Mouse (Mus musculus): ENCODE measurements around the gene Znfx1. TPM values are rescaled to one million over a fixed set of nuclear protein-coding genes. Genes with fewer than 3 reads are reported as not detected.
"Not testable (repeated sequence)": the region's sequence is repeated elsewhere in the genome, so short reads cannot be mapped to it uniquely, and the experiment has no call there.

Gene Znfx1
- polyA plus RNA-seq, 1 experiment: 16.8 TPM

GRCm38 (mm10) chr2:167009483-167009882 lies 53.3 kb downstream of the Znfx1 start:
- no peak for TF ChIP-seq POLR2A (IDR thresholded peaks at IDR 0.05; ENCODE audit: borderline replicate concordance, extremely low read depth, insufficient read depth, insufficient read length, poor library complexity, severe bottlenecking)
- TF ChIP-seq CTCF (IDR thresholded peaks at IDR 0.05; ENCODE audit: borderline replicate concordance, extremely low read depth, insufficient read depth, insufficient read length): no peak
- DNase-seq (ENCODE audit: low read depth): no peak

- DNase-seq (ENCODE audit: low read depth): not testable (repeated sequence)
Observed at GRCm38 (mm10) chr2:167007565-167007964, 55.2 kb downstream of the Znfx1 start.

DNA sequence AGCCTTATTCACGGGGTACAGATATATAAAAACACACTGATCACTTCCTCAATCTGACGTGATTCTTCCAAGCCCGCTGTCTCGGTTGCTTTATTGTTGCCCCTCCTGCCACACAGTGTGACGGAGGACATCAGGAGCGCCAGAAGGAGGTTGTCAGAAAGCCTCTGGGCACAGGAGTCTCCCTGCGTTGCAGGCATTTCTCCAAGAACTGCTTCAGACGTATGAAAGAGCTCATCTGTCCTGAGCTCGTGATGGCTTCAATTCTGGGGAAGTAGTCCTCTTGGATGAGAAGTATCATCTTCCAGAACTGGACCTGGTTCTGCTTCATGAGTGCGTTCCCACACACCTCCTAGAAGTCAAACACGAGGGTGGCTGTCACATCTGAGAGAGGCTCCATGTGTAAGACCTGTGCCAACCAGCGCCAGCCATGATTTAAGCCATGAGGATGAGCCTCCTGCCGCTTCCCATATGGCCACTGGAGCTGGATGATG lies 55.8 kb downstream of the Znfx1 start:
- peak; percentile 3 for DNase-seq (ENCODE audit: low read depth)
- TF ChIP-seq CTCF (IDR thresholded peaks at IDR 0.05; ENCODE audit: borderline replicate concordance, extremely low read depth, insufficient read depth, insufficient read length) (no peak), POLR2A (IDR thresholded peaks at IDR 0.05; ENCODE audit: borderline replicate concordance, extremely low read depth, insufficient read depth, insufficient read length, poor library complexity, severe bottlenecking) (no peak)

DNA sequence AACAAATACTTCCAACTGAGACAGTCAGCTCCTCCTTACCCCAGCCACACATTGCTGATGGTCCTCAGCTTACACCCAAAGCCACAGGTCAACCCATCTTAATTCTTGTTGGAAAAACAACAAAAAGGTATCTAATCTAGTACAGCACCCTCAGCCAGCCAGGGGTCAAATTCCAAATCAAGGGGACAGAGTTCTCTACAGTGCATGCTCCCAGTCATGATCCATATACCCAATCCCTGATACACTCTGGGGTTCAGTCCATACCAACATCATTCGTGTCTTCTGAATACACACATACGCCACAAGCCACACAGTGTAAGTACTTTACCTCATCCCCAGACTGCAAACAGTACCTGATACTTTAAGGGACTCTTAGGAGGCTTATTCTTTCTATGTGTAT lies 56.5 kb downstream of the Znfx1 start:
- no peak for DNase-seq (ENCODE audit: low read depth)
- TF ChIP-seq CTCF (IDR thresholded peaks at IDR 0.05; ENCODE audit: borderline replicate concordance, extremely low read depth, insufficient read depth, insufficient read length) (no peak), POLR2A (IDR thresholded peaks at IDR 0.05; ENCODE audit: borderline replicate concordance, extremely low read depth, insufficient read depth, insufficient read length, poor library complexity, severe bottlenecking) (no peak)

DNA sequence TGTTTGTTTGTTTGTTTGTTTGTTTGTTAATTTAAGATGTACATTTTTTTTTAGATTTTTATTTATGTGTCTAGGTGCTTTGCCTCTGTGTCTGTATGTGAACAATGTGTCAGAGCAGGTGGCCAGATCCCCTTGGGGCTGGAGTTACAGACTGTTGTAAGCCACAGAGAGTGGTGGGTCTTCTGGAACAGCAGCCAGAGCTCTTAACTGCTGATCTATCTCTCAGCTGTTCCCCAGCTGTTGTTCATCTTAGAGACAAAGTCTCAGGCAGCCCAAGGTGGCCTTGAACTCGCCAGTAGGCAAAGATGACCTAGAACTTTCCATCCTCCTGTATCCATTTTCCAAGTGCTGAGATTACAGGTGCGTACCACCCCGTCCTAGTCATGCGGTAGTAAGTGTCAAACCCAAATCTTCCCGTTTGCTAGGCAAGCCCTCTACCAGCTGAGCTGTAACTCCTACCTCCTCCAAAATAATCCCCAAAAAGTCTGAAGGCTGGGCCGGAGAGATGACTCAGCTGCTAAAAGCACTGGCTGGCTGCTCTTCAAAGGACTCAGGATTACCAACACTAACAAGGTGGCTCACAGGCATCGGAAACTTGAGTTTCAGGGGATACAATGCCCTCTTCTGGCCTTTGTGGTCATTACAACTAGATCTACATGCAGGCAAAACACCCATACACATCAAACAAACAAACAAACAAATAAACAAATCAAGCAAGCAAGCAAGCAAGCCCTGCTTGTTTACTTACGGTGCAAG lies 58.5 kb downstream of the Znfx1 start:
- TF ChIP-seq POLR2A (IDR thresholded peaks at IDR 0.05; ENCODE audit: borderline replicate concordance, extremely low read depth, insufficient read depth, insufficient read length, poor library complexity, severe bottlenecking) (no peak), CTCF (IDR thresholded peaks at IDR 0.05; ENCODE audit: borderline replicate concordance, extremely low read depth, insufficient read depth, insufficient read length) (peak; percentile 70; the same call in 1 of the 2 replicates)
- peak; percentile 89 for DNase-seq (ENCODE audit: low read depth)

DNA sequence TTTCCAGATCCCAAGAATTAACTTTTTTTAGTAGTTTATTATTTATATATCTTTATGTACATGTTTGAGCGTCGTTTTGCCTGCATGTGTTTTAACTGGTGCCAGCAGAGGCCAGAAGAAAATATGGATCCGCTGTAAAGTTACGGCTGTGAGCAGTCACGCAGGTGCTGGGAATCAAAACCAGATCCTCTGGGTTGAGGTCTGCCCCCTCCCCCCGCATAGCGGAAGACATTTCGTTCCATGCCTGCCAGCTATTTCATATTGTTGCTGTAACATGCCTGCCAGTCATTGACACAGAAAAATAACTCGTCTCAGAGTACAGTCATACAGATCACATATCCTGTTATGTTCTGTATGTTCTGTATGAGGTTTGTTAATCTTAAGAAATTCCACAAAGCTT lies 61.3 kb downstream of the Znfx1 start:
- no peak for DNase-seq (ENCODE audit: low read depth)
- TF ChIP-seq POLR2A (IDR thresholded peaks at IDR 0.05; ENCODE audit: borderline replicate concordance, extremely low read depth, insufficient read depth, insufficient read length, poor library complexity, severe bottlenecking): no peak
- no peak for TF ChIP-seq CTCF (IDR thresholded peaks at IDR 0.05; ENCODE audit: borderline replicate concordance, extremely low read depth, insufficient read depth, insufficient read length)

DNA sequence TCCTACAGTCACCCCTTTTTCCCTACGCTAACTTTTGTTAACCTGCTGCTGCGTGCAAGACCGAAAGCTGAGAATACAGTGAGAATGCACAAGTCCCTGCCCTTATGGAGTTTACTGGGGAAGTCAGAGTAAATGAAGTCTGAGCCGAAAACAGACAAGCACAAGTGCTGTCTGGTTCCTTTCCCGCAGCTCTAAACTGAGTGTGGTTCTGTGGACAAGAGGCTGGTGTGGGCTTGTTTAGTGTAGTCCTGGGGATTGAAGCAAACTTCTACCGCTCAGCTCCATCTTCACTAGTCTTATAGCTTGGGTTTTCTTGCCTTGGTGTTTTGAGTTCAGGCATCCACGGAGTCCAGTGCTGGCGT lies 66.3 kb downstream of the Znfx1 start:
- DNase-seq (ENCODE audit: low read depth): no peak
- no peak for TF ChIP-seq POLR2A (IDR thresholded peaks at IDR 0.05; ENCODE audit: borderline replicate concordance, extremely low read depth, insufficient read depth, insufficient read length, poor library complexity, severe bottlenecking)

DNA sequence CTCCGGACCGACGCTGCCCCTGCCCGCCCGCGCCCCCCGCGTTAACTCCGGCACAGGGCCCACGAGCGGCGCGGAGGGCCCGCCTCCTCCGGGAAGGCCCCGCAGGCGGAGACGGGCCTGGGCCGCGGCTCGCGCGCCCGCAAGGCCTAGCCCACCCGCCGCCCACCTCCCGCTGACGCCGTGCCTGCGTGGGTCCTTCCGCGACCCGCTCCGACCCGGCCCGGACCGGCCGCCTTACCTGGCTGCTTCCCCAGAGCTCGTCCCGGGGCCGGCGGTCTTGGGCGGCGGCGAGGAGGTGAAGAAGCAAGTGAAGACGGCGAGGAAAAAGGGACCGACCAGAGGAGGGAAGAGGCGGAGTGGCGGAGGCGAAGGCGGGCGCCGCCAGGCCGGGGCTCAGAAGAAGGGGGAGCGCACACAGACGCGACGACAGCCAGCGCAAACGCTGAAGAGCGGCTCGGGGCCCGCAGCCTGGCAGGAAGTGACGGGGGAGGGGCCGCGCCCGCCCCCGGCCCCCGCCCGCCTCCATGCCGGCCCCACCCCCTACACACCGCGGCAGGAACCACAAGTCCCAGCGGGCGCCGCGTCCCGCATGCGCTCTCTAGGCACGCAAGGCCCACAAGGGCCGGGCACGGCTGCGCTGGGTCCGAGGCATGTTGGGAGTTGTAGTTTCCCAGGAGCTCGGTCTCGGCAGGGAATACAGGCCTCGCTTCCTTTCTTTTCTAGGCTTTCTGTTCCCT lies 66.9 kb downstream of the Znfx1 start, which contains the start of gene Stau1:
TSS of gene Stau1 (minus strand) at position 504 of the 737 bp plus-strand sequence.
- TF ChIP-seq CTCF (IDR thresholded peaks at IDR 0.05; ENCODE audit: borderline replicate concordance, extremely low read depth, insufficient read depth, insufficient read length) (no peak), POLR2A (IDR thresholded peaks at IDR 0.05; ENCODE audit: borderline replicate concordance, extremely low read depth, insufficient read depth, insufficient read length, poor library complexity, severe bottlenecking) (peak; percentile 62)

GRCm38 (mm10) chr2:166995021-166995795 lies 67.6 kb downstream of the Znfx1 start:
- no peak for TF ChIP-seq CTCF (IDR thresholded peaks at IDR 0.05; ENCODE audit: borderline replicate concordance, extremely low read depth, insufficient read depth, insufficient read length)
- TF ChIP-seq POLR2A (IDR thresholded peaks at IDR 0.05; ENCODE audit: borderline replicate concordance, extremely low read depth, insufficient read depth, insufficient read length, poor library complexity, severe bottlenecking): no peak
- DNase-seq (ENCODE audit: low read depth): peak; percentile 66

More for the DNA sequence above, 66.9 kb downstream of the Znfx1 start, which contains the start of gene Stau1:
- DNase-seq (ENCODE audit: low read depth): peak; percentile 99

DNA sequence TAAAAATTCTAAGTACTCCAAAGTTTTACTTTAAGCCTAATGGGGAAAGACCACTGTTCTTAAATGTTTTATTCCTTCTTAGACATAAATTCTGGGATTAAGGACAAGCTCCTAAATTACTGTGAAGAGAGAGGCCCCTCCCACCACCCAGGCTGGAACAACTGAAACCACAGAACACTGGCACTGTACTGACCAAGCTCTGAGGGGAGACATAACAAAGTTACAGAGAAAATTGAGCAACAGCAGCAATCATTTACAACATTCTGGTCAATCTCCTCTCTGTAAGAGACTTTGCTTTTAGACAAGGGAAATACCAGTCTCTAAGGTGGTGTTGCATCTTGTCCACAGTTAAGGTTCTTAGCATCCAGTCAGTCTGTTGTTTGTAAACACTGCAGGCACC lies 70.9 kb downstream of the Znfx1 start:
- DNase-seq (ENCODE audit: low read depth): no peak
- TF ChIP-seq POLR2A (IDR thresholded peaks at IDR 0.05; ENCODE audit: borderline replicate concordance, extremely low read depth, insufficient read depth, insufficient read length, poor library complexity, severe bottlenecking): no peak
- TF ChIP-seq CTCF (IDR thresholded peaks at IDR 0.05; ENCODE audit: borderline replicate concordance, extremely low read depth, insufficient read depth, insufficient read length): no peak

DNA sequence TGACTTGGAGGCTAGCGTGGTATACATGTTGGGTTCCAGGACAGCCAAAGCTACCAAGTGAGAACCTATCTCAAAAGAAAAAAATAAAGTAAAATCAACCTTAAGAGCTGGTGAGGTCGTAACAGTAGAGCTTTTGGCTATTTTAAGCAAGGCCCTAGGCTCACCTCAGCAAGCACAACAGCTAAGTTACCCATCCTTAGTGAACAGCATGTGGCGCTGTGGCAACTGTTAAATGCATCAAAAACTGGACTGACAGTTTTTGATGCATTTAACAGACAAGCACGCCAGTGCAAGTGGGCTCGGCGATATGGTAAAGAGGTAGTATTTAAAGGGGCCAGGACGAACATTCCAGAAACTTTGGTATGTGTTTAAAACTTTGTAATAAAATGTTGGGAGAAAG lies 72.0 kb downstream of the Znfx1 start:
- TF ChIP-seq POLR2A (IDR thresholded peaks at IDR 0.05; ENCODE audit: borderline replicate concordance, extremely low read depth, insufficient read depth, insufficient read length, poor library complexity, severe bottlenecking): no peak
- TF ChIP-seq CTCF (IDR thresholded peaks at IDR 0.05; ENCODE audit: borderline replicate concordance, extremely low read depth, insufficient read depth, insufficient read length): no peak
- no peak for DNase-seq (ENCODE audit: low read depth)

Other genes with a start within 250 kb of the Znfx1 start
- 77.9 and 78.5 TPM in 2 replicates for gene Cse1l, start 157.0 kb downstream of the Znfx1 start, polyA plus RNA-seq (2012; rRNA removed)
- gene Stau1, start 66.7 kb downstream of the Znfx1 start, polyA plus RNA-seq (2012; rRNA removed): 64.5 and 81.9 TPM in 2 replicates
- gene Ddx27, start 47.8 kb downstream of the Znfx1 start, polyA plus RNA-seq (2012; rRNA removed): 35.4 and 38.3 TPM in 2 replicates
- 4.5 and 9.2 TPM in 2 replicates for gene Kcnb1, start 127.1 kb upstream of the Znfx1 start, polyA plus RNA-seq (2012; rRNA removed)
- gene Ptgis, start 177.6 kb upstream of the Znfx1 start, polyA plus RNA-seq (2012; rRNA removed): 4.5 and 6.1 TPM in 2 replicates

Measured in brain, embryonic 14.5 days (tissue).